Mouse (Mus musculus): ENCODE results near the gene Hspb8.

DNA sequence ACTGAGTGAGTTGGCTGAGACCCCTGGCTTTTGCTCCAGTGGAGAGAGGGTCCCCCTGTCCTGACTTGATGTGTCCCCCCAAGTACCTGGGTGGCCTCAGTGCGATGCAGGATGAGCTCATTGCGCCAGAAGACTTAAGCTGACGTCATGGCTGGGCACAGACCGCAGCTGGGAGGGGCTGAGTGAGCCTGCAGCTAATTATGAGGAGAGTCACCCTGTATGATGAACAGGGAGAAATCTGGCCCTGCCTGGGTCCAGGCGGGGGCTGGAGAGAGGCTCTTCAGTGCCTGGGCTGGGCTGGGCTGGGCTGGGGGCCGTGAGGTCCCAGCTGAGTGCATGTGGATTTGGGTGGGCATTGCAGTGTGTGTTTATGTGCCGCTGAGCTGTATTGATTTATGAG, 2.6 kb upstream of the Hspb8 start:
- TF ChIP-seq CTCF (conservative IDR thresholded peaks at IDR 0.05; ENCODE audit: insufficient read depth, insufficient read length, low read depth, low read length) (no peak), POLR2A (IDR thresholded peaks at IDR 0.05; ENCODE audit: low read depth, low read length) (no peak)
